Mouse (Mus musculus): ENCODE results near the gene Ccnjl. TPM values are rescaled to one million over a fixed set of nuclear protein-coding genes. Genes with fewer than 3 reads are reported as not detected.

Ccnjl gene
- 44.0 and 45.2 TPM in 2 replicates for polyA plus RNA-seq (2014; fragmentation: Nextera tagmentation; extraction: Ambion mirVana)

GRCm38 (mm10) chr11:43528683-43529499 is at the start of gene Ccnjl:
Gene Ccnjl (plus strand): TSS chr11:43528784.
- ATAC-seq (ENCODE audit: insufficient read depth, low FRiP score, low TSS enrichment) (peak; percentile 85), DNase-seq (ENCODE audit: low spot score) (peak; percentile 88)
- H3K4me3 ChIP-seq (ENCODE audit: low read depth, low read length), result peak within 1 kb of the TSS; percentile 74
- H3K4me2 ChIP-seq (ENCODE audit: low read depth), result peak within 1 kb of the TSS; percentile 80
- H3K9me3 ChIP-seq (ENCODE audit: control insufficient read depth, low read length), result no peaks in the 10 kb centered on the region
- H3K36me3 ChIP-seq (ENCODE audit: control insufficient read depth, insufficient read depth, low read length), result no peaks in the 10 kb centered on the region
- no peaks in the 10 kb centered on the region for H3K27me3 ChIP-seq (ENCODE audit: control insufficient read depth, insufficient read depth, low read length)
- under 1% methylated on average over 78 of the region's 79 CpGs for WGBS
- peaks cover 11% of the 10 kb centered on the region for H3K4me1 ChIP-seq (ENCODE audit: control insufficient read depth, insufficient read depth, low read length)
- peak within 1 kb of the TSS; percentile 87 for H3K27ac ChIP-seq (ENCODE audit: low read depth, low read length)
- peak within 1 kb of the TSS; percentile 86 for H3K9ac ChIP-seq (ENCODE audit: low read length)

- no peaks in the 10 kb centered on the region for H3K36me3 ChIP-seq (ENCODE audit: control insufficient read depth, insufficient read depth, low read length)
- H3K4me1 ChIP-seq (ENCODE audit: control insufficient read depth, insufficient read depth, low read length), result peaks cover 2% of the 10 kb centered on the region
- H3K27me3 ChIP-seq (ENCODE audit: control insufficient read depth, insufficient read depth, low read length), result no peaks in the 10 kb centered on the region
- ATAC-seq (ENCODE audit: insufficient read depth, low FRiP score, low TSS enrichment), result no peak
- H3K9ac ChIP-seq (ENCODE audit: low read length), result no peak overlapping the region
- H3K27ac ChIP-seq (ENCODE audit: low read depth, low read length), result no peak overlapping the region
- H3K4me2 ChIP-seq (ENCODE audit: low read depth), result no peak overlapping the region
- 85% methylated on average over 3 of the region's 3 CpGs for WGBS
- no peak overlapping the region for H3K4me3 ChIP-seq (ENCODE audit: low read depth, low read length)
- DNase-seq (ENCODE audit: low spot score), result no peak
- no peaks in the 10 kb centered on the region for H3K9me3 ChIP-seq (ENCODE audit: control insufficient read depth, low read length)
Measured at GRCm38 (mm10) chr11:43479376-43479775, 49.2 kb upstream of the Ccnjl start.

GRCm38 (mm10) chr11:43480561-43480960 is 48.0 kb upstream of the Ccnjl start:
- no peaks in the 10 kb centered on the region for H3K27me3 ChIP-seq (ENCODE audit: control insufficient read depth, insufficient read depth, low read length)
- 60% methylated on average over 5 of the region's 5 CpGs for WGBS
- no peak overlapping the region for H3K4me3 ChIP-seq (ENCODE audit: low read depth, low read length)
- DNase-seq (ENCODE audit: low spot score) (no peak), ATAC-seq (ENCODE audit: insufficient read depth, low FRiP score, low TSS enrichment) (no peak)
- no peaks in the 10 kb centered on the region for H3K36me3 ChIP-seq (ENCODE audit: control insufficient read depth, insufficient read depth, low read length)
- no peak overlapping the region for H3K4me2 ChIP-seq (ENCODE audit: low read depth)
- no peak overlapping the region for H3K9ac ChIP-seq (ENCODE audit: low read length)
- no peaks in the 10 kb centered on the region for H3K4me1 ChIP-seq (ENCODE audit: control insufficient read depth, insufficient read depth, low read length)
- H3K9me3 ChIP-seq (ENCODE audit: control insufficient read depth, low read length), result no peaks in the 10 kb centered on the region
- no peak overlapping the region for H3K27ac ChIP-seq (ENCODE audit: low read depth, low read length)

GRCm38 (mm10) chr11:43481672-43482522 is 46.7 kb upstream of the Ccnjl start:
- Histone ChIP-seq H3K4me3 (ENCODE audit: low read depth, low read length) (no peak overlapping the region), H3K4me2 (ENCODE audit: low read depth) (no peak overlapping the region), H3K36me3 (ENCODE audit: control insufficient read depth, insufficient read depth, low read length) (no peaks in the 10 kb centered on the region), H3K4me1 (ENCODE audit: control insufficient read depth, insufficient read depth, low read length) (no peaks in the 10 kb centered on the region), H3K9me3 (ENCODE audit: control insufficient read depth, low read length) (no peaks in the 10 kb centered on the region), H3K27ac (ENCODE audit: low read depth, low read length) (no peak overlapping the region), H3K27me3 (ENCODE audit: control insufficient read depth, insufficient read depth, low read length) (no peaks in the 10 kb centered on the region), H3K9ac (ENCODE audit: low read length) (no peak overlapping the region)
- ATAC-seq (ENCODE audit: insufficient read depth, low FRiP score, low TSS enrichment), result no peak
- DNase-seq (ENCODE audit: low spot score), result no peak
- 60% methylated on average over 3 of the region's 3 CpGs for whole genome bisulfite sequencing

- H3K4me3 ChIP-seq (ENCODE audit: low read depth, low read length), result no peak overlapping the region
- no peak overlapping the region for H3K9ac ChIP-seq (ENCODE audit: low read length)
- no peak for ATAC-seq (ENCODE audit: insufficient read depth, low FRiP score, low TSS enrichment)
- WGBS, result 39% methylated on average over 6 of the region's 6 CpGs
- DNase-seq (ENCODE audit: low spot score), result no peak
- no peaks in the 10 kb centered on the region for H3K9me3 ChIP-seq (ENCODE audit: control insufficient read depth, low read length)
- H3K27me3 ChIP-seq (ENCODE audit: control insufficient read depth, insufficient read depth, low read length), result no peaks in the 10 kb centered on the region
- no peaks in the 10 kb centered on the region for H3K4me1 ChIP-seq (ENCODE audit: control insufficient read depth, insufficient read depth, low read length)
- H3K4me2 ChIP-seq (ENCODE audit: low read depth), result no peak overlapping the region
- peak overlapping the region; percentile 21 for H3K27ac ChIP-seq (ENCODE audit: low read depth, low read length)
- no peaks in the 10 kb centered on the region for H3K36me3 ChIP-seq (ENCODE audit: control insufficient read depth, insufficient read depth, low read length)
Measured at GRCm38 (mm10) chr11:43483122-43483792, 45.3 kb upstream of the Ccnjl start.

- H3K4me3 ChIP-seq (ENCODE audit: low read depth, low read length), result no peak overlapping the region
- no peaks in the 10 kb centered on the region for H3K36me3 ChIP-seq (ENCODE audit: control insufficient read depth, insufficient read depth, low read length)
- no peaks in the 10 kb centered on the region for H3K27me3 ChIP-seq (ENCODE audit: control insufficient read depth, insufficient read depth, low read length)
- H3K9ac ChIP-seq (ENCODE audit: low read length), result no peak overlapping the region
- no peaks in the 10 kb centered on the region for H3K4me1 ChIP-seq (ENCODE audit: control insufficient read depth, insufficient read depth, low read length)
- H3K27ac ChIP-seq (ENCODE audit: low read depth, low read length), result no peak overlapping the region
- DNase-seq (ENCODE audit: low spot score), result no peak
- H3K9me3 ChIP-seq (ENCODE audit: control insufficient read depth, low read length), result no peaks in the 10 kb centered on the region
- no peak overlapping the region for H3K4me2 ChIP-seq (ENCODE audit: low read depth)
- 82% methylated on average over 4 of the region's 4 CpGs for WGBS
- ATAC-seq (ENCODE audit: insufficient read depth, low FRiP score, low TSS enrichment), result no peak
Measured at GRCm38 (mm10) chr11:43484057-43484456, 44.5 kb upstream of the Ccnjl start.

GRCm38 (mm10) chr11:43484652-43485051 is 43.9 kb upstream of the Ccnjl start:
- Histone ChIP-seq H3K4me3 (ENCODE audit: low read depth, low read length) (no peak overlapping the region), H3K27me3 (ENCODE audit: control insufficient read depth, insufficient read depth, low read length) (no peaks in the 10 kb centered on the region), H3K36me3 (ENCODE audit: control insufficient read depth, insufficient read depth, low read length) (no peaks in the 10 kb centered on the region), H3K27ac (ENCODE audit: low read depth, low read length) (no peak overlapping the region), H3K9me3 (ENCODE audit: control insufficient read depth, low read length) (no peaks in the 10 kb centered on the region), H3K9ac (ENCODE audit: low read length) (no peak overlapping the region), H3K4me2 (ENCODE audit: low read depth) (no peak overlapping the region), H3K4me1 (ENCODE audit: control insufficient read depth, insufficient read depth, low read length) (no peaks in the 10 kb centered on the region)
- 42% methylated on average over 11 of the region's 11 CpGs for WGBS
- DNase-seq (ENCODE audit: low spot score) (peak; percentile 43), ATAC-seq (ENCODE audit: insufficient read depth, low FRiP score, low TSS enrichment) (peak; percentile 23; the same call in 1 of the 2 replicates)

GRCm38 (mm10) chr11:43485855-43486254 is 42.7 kb upstream of the Ccnjl start:
- Histone ChIP-seq H3K9ac (ENCODE audit: low read length) (no peak overlapping the region), H3K36me3 (ENCODE audit: control insufficient read depth, insufficient read depth, low read length) (no peaks in the 10 kb centered on the region), H3K27me3 (ENCODE audit: control insufficient read depth, insufficient read depth, low read length) (no peaks in the 10 kb centered on the region), H3K4me1 (ENCODE audit: control insufficient read depth, insufficient read depth, low read length) (no peaks in the 10 kb centered on the region), H3K9me3 (ENCODE audit: control insufficient read depth, low read length) (no peaks in the 10 kb centered on the region), H3K4me3 (ENCODE audit: low read depth, low read length) (no peak overlapping the region), H3K4me2 (ENCODE audit: low read depth) (no peak overlapping the region), H3K27ac (ENCODE audit: low read depth, low read length) (no peak overlapping the region)
- no peak for ATAC-seq (ENCODE audit: insufficient read depth, low FRiP score, low TSS enrichment)
- DNase-seq (ENCODE audit: low spot score), result no peak
- 94% methylated on average over 9 of the region's 9 CpGs for WGBS
